Mouse (Mus musculus) cortical plate, adult 2 months (tissue): Measurements from ENCODE around the gene Rdh16f1.
"Not testable (repeated sequence)": the region's sequence is repeated elsewhere in the genome, so short reads cannot be mapped to it uniquely, and the experiment has no call there.

Experiments
- CTCF ChIP-seq: fragments of 200-500 bp; IDR thresholded peaks from 2 replicates; pipeline ENCODE4 v1.5.1; 2011; ENCODE audit warnings: mild to moderate bottlenecking, control low read depth, low read length; ENCODE audit not compliant: insufficient read depth; ENCODE audit errors: extremely low read depth
- POLR2A ChIP-seq: fragments of 200-500 bp; IDR thresholded peaks from 2 replicates; pipeline ENCODE4 v1.6.1; 2011; ENCODE audit warnings: mild to moderate bottlenecking, low read length, control low read depth; ENCODE audit not compliant: insufficient read depth; ENCODE audit errors: extremely low read depth

DNA sequence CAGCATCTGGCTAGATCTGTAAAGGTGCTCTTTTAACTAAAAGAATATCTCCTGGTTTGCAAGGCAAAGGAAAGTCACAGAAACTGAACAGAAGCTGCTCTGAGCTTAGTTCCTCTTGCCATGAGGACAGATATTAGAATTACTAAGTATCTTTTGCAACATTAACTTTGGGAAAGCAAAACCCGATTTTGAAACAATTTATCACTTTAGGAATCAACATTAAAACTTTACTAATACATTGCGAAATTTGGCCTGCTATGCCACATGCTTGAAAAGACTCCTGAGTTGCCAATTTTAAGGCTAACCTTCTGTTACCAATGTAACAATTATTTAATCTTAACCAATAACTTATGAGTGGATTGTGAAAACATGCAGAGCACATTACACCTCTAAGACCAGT lies 62.2 kb downstream of the Rdh16f1 start:
- not testable (repeated sequence) for TF ChIP-seq CTCF, POLR2A
